Mouse (Mus musculus) heart, adult 2 months (tissue): ENCODE data around the gene Acer1. TPM values are rescaled to one million over a fixed set of nuclear protein-coding genes. Genes with fewer than 3 reads are reported as not detected.

Experiments used
- DNase-seq, 2 experiments: peaks; one replicate each; pipeline ENCODE4 v3.0.0; 2021
- H3K27ac ChIP-seq: fragments of 200-600 bp; 2 replicates; pipeline ENCODE4 v1.8.1; 2022
- H3K27me3 ChIP-seq: fragments of 200-500 bp; 2 replicates; pipeline ENCODE4 v1.6.1; 2012; ENCODE audit warnings: mild to moderate bottlenecking, low read length, inconsistent platforms, mixed read lengths; ENCODE audit not compliant: control insufficient read depth, insufficient read depth
- H3K36me3 ChIP-seq: fragments of 200-500 bp; 2 replicates; pipeline ENCODE4 v1.6.1; 2012; ENCODE audit warnings: low read length, inconsistent platforms; ENCODE audit not compliant: control insufficient read depth, insufficient read depth
- H3K4me1 ChIP-seq: fragments of 200-500 bp; 2 replicates; pipeline ENCODE4 v1.6.1; 2011; ENCODE audit warnings: low read length; ENCODE audit not compliant: control insufficient read depth, insufficient read depth
- H3K4me3 ChIP-seq: fragments of 200-600 bp; 2 replicates; pipeline ENCODE4 v1.8.1; 2022
- H3K79me2 ChIP-seq: fragments of 200-500 bp; replicated peaks from 2 replicates; pipeline ENCODE4 v1.6.1; 2012; ENCODE audit warnings: mild to moderate bottlenecking, inconsistent platforms, low read length, moderate library complexity, mixed read lengths; ENCODE audit not compliant: control insufficient read depth, insufficient read depth
- H3K9ac ChIP-seq: fragments of 200-500 bp; 2 replicates; pipeline ENCODE4 v1.6.1; 2012; ENCODE audit warnings: low read depth, mild to moderate bottlenecking, control low read depth, inconsistent platforms, low read length, mixed read lengths
- CTCF ChIP-seq: fragments of 200-600 bp; IDR thresholded peaks from 2 replicates; pipeline ENCODE4 v1.8.1; 2022; ENCODE audit warnings: antibody characterized with exemption, mild to moderate bottlenecking, moderate library complexity
- EP300 ChIP-seq: fragments of 200-500 bp; IDR thresholded peaks from 2 replicates; pipeline ENCODE4 v1.6.1; 2011; ENCODE audit warnings: low read depth, low read length, control low read depth; ENCODE audit not compliant: insufficient read depth
- POLR2A ChIP-seq: fragments of 200-500 bp; IDR thresholded peaks from 2 replicates; pipeline ENCODE4 v1.6.1; 2011; ENCODE audit warnings: mild to moderate bottlenecking, low read depth, low read length, control low read depth; ENCODE audit not compliant: insufficient read depth
- WGBS: fragments of 180-500 bp; shearing (Covaris S2); methylation state at CpG from one replicate; pipeline ENCODE4 v1.1.7; 2018; 5-methylcytosine and 5-hydroxymethylcytosine counted together
- intact Hi-C: fragments of 180-260 bp; cut with DNase I; formaldehyde crosslinking; loops from one replicate; pipeline ENCODE4 v1.15.1; 2025
- polyA plus RNA-seq: library from polyadenylated mRNA; depleted of rRNA; stranded (reverse); fragments of >200 nt; gene quantifications from 2 replicates; pipeline ENCODE4 v1.2.3, GENCODE M21; 2012; rRNA removed
- total RNA-seq, 2 experiments: library from RNA; stranded (reverse); gene quantifications; 2 replicates each; pipeline ENCODE4 v1.2.3; 2021

The Acer1 gene
- total and polyA plus RNA-seq, 3 experiments, result not detected

GRCm38 (mm10) chr17:56906166-56906565 is 75.8 kb downstream of the Acer1 start:
- Histone ChIP-seq H3K36me3 (no peaks in the 10 kb centered on the region), H3K27ac (no peak overlapping the region), H3K4me3 (no peak overlapping the region), H3K27me3 (no peaks in the 10 kb centered on the region), H3K9ac (no peak overlapping the region), H3K79me2 (no peaks in the 10 kb centered on the region; the same call in 1 of the 2 replicates), H3K4me1 (0 out of 2 replicates have a peak, but pooled peaks cover 2% of the 10 kb centered on the region)
- TF ChIP-seq EP300, result no peak
- TF ChIP-seq POLR2A, result no peak
- TF ChIP-seq CTCF, result no peak
- intact Hi-C loops, result no loop called here
- no peak for DNase-seq
- WGBS, result 93% methylated on average over 3 of the region's 3 CpGs

Other genes starting within 250 kb of the Acer1 start
- gene Nrtn, start 224.6 kb downstream of the Acer1 start, total RNA-seq, result 10 to 100 TPM; 24.4 to 26.8 TPM
- 26.2 and 49.3 TPM in 2 replicates for gene Nrtn, start 224.6 kb downstream of the Acer1 start, polyA plus RNA-seq
- gene Dus3l, start 217.4 kb downstream of the Acer1 start, total RNA-seq, result 10 to 100 TPM; 17.7 to 19.4 TPM
- 36.2 and 38.7 TPM in 2 replicates for gene Dus3l, start 217.4 kb downstream of the Acer1 start, polyA plus RNA-seq
- under 1 TPM; 0.11 to 0.29 TPM for gene Prr22, start 211.9 kb downstream of the Acer1 start, total RNA-seq
- 1.2 and 2.0 TPM in 2 replicates for gene Prr22, start 211.9 kb downstream of the Acer1 start, polyA plus RNA-seq
- 1 to 10 TPM; 2.8 to 3.0 TPM for gene Rfx2, start 151.1 kb downstream of the Acer1 start, total RNA-seq
- 5.1 and 6.0 TPM in 2 replicates for gene Rfx2, start 151.1 kb downstream of the Acer1 start, polyA plus RNA-seq
- gene Acsbg2, start 107.7 kb downstream of the Acer1 start, total RNA-seq, result not detected
- 0.04 and 0.09 TPM in 2 replicates for gene Acsbg2, start 107.7 kb downstream of the Acer1 start, polyA plus RNA-seq
- gene 1700061G19Rik, start 106.6 kb downstream of the Acer1 start, total RNA-seq, result not detected
- gene 1700061G19Rik, start 106.6 kb downstream of the Acer1 start, polyA plus RNA-seq, result 0.04 TPM in 1 of 2 replicates, not detected in the other
- 10 to 100 TPM; 25.3 to 27.2 TPM for gene Mllt1, start 46.7 kb downstream of the Acer1 start, total RNA-seq
- 27.2 and 31.4 TPM in 2 replicates for gene Mllt1, start 46.7 kb downstream of the Acer1 start, polyA plus RNA-seq
- 10 to 100 TPM; 72.1 to 84.9 TPM for gene Clpp, start 8.2 kb upstream of the Acer1 start, total RNA-seq
- gene Clpp, start 8.2 kb upstream of the Acer1 start, polyA plus RNA-seq, result 150 and 155 TPM in 2 replicates
- 10 to 100 TPM; 65.3 to 72.8 TPM for gene Alkbh7, start 15.2 kb upstream of the Acer1 start, total RNA-seq
- 74.5 and 90.8 TPM in 2 replicates for gene Alkbh7, start 15.2 kb upstream of the Acer1 start, polyA plus RNA-seq
- not detected for gene Pspn, start 17.9 kb upstream of the Acer1 start, total RNA-seq
- not detected in 2 replicates for gene Pspn, start 17.9 kb upstream of the Acer1 start, polyA plus RNA-seq
- gene Gtf2f1, start 29.2 kb upstream of the Acer1 start, total RNA-seq, result 10 to 100 TPM; 20.7 TPM
- 12.3 and 14.3 TPM in 2 replicates for gene Gtf2f1, start 29.2 kb upstream of the Acer1 start, polyA plus RNA-seq
- gene Gm17949, start 29.3 kb upstream of the Acer1 start, total RNA-seq, result under 1 TPM in 1 of 2 experiments, not detected in 1; 0.18 TPM
- gene Gm17949, start 29.3 kb upstream of the Acer1 start, polyA plus RNA-seq, result not detected in 2 replicates
- 10 to 100 TPM; 42.6 to 44.5 TPM for gene Khsrp, start 49.4 kb upstream of the Acer1 start, total RNA-seq
- 35.7 and 36.5 TPM in 2 replicates for gene Khsrp, start 49.4 kb upstream of the Acer1 start, polyA plus RNA-seq
- gene Slc25a41, start 59.5 kb upstream of the Acer1 start, total RNA-seq, result not detected
- 0.18 TPM in 1 of 2 replicates, not detected in the other for gene Slc25a41, start 59.5 kb upstream of the Acer1 start, polyA plus RNA-seq
- not detected for gene Crb3, start 77.0 kb upstream of the Acer1 start, total RNA-seq
- 0.26 and 1.2 TPM in 2 replicates for gene Crb3, start 77.0 kb upstream of the Acer1 start, polyA plus RNA-seq
- gene Slc25a23, start 77.7 kb upstream of the Acer1 start, total RNA-seq, result 10 to 100 TPM; 63.5 to 70.9 TPM
- gene Slc25a23, start 77.7 kb upstream of the Acer1 start, polyA plus RNA-seq, result 67.5 and 72.4 TPM in 2 replicates
- 1 to 10 TPM; 1.1 to 2.0 TPM for gene Dennd1c, start 96.4 kb upstream of the Acer1 start, total RNA-seq
- 5.1 and 6.0 TPM in 2 replicates for gene Dennd1c, start 96.4 kb upstream of the Acer1 start, polyA plus RNA-seq
- gene Tubb4a, start 105.7 kb upstream of the Acer1 start, total RNA-seq, result 1 to 10 TPM; 1.5 to 2.7 TPM
- gene Tubb4a, start 105.7 kb upstream of the Acer1 start, polyA plus RNA-seq, result 4.0 and 6.1 TPM in 2 replicates
- under 1 TPM; 0.26 to 0.80 TPM for gene Tnfsf9, start 123.2 kb upstream of the Acer1 start, total RNA-seq
- gene Tnfsf9, start 123.2 kb upstream of the Acer1 start, polyA plus RNA-seq, result 0.67 and 1.2 TPM in 2 replicates
- gene Cd70, start 167.7 kb upstream of the Acer1 start, total RNA-seq, result not detected
- not detected in 2 replicates for gene Cd70, start 167.7 kb upstream of the Acer1 start, polyA plus RNA-seq
- gene Tnfsf14, start 212.1 kb upstream of the Acer1 start, total RNA-seq, result under 1 TPM; 0.11 to 0.13 TPM
- gene Tnfsf14, start 212.1 kb upstream of the Acer1 start, polyA plus RNA-seq, result 0.18 TPM in 2 replicates
- 10 to 100 TPM; 91.5 to 91.6 TPM for gene C3, start 246.0 kb upstream of the Acer1 start, total RNA-seq
- gene C3, start 246.0 kb upstream of the Acer1 start, polyA plus RNA-seq, result 119 and 160 TPM in 2 replicates